ENCODE assay signal across 25 mouse cellular contexts in genomic region chr2:163555417-163555816, GRCm38 (mm10). TPM values are rescaled to one million over a fixed set of nuclear protein-coding genes. Genes with fewer than 3 reads are reported as not detected.
DNase-seq lines count a peak whose midpoint lies in the region; ATAC-seq and TF ChIP-seq lines count a peak whose summit lies in the region.
"Had no signal": no experiment of that assay in that cellular context is flagged by ENCODE, and none has a peak within 500 bp of the region (broad histone marks: within the 10 kb centered on the region; RNA-seq: fewer than 3 reads in every experiment).

No protein-coding gene starts in this region.

- H3K27me3 ChIP-seq in kidney, postnatal 0 days (ENCODE audit: insufficient read depth, low read length), result no peaks in the 10 kb centered on the region
- H3K27me3 ChIP-seq in liver, adult 2 months (ENCODE audit: control insufficient read depth, insufficient read depth, low read length), result no peaks in the 10 kb centered on the region
- no peaks in the 10 kb centered on the region for H3K27me3 ChIP-seq in small intestine, adult 2 months (ENCODE audit: control insufficient read depth, insufficient read depth, low read length)
- H3K27me3 ChIP-seq: hindbrain, embryonic 12.5 days; midbrain, embryonic 15.5 days had no signal

- H3K4me3 ChIP-seq in kidney, postnatal 0 days (replicated peaks; ENCODE audit: low read depth, low read length), result no peak overlapping the region
- H3K4me3 ChIP-seq in liver, adult 2 months (ENCODE audit: insufficient read depth, low read depth, low read length), result no peak overlapping the region
- H3K4me3 ChIP-seq in small intestine, adult 2 months (ENCODE audit: low read depth, low read length), result no peak overlapping the region
- H3K4me3 ChIP-seq: hindbrain, embryonic 12.5 days; limb, embryonic 12.5 days; midbrain, embryonic 15.5 days had no signal

- no peak for TF ChIP-seq CTCF in kidney, postnatal 0 days (IDR thresholded peaks at IDR 0.05; ENCODE audit: low read depth)
- peak; percentile 25; the same call in 1 of the 2 replicates for TF ChIP-seq CTCF in liver, adult 2 months (IDR thresholded peaks at IDR 0.05; ENCODE audit: low read depth, low read length)
- no peak for TF ChIP-seq CTCF in small intestine, adult 2 months (IDR thresholded peaks at IDR 0.05; ENCODE audit: extremely low read depth, insufficient read length, insufficient replicate concordance, low read depth, low read length)

- H3K27ac ChIP-seq in kidney, postnatal 0 days, result peak overlapping the region; percentile 50; the same call in 1 of the 2 replicates
- H3K27ac ChIP-seq in liver, adult 2 months (replicated peaks; ENCODE audit: insufficient read depth, low read depth, low read length), result peak overlapping the region; percentile 85
- H3K27ac ChIP-seq in small intestine, adult 2 months (ENCODE audit: insufficient read depth, low read depth, low read length), result peak overlapping the region; percentile 17
- H3K27ac ChIP-seq: hindbrain, embryonic 12.5 days; limb, embryonic 12.5 days; midbrain, embryonic 15.5 days had no signal

- H3K4me2 ChIP-seq in kidney, postnatal 0 days (ENCODE audit: low read length), result no peak overlapping the region
- H3K4me2 ChIP-seq: hindbrain, embryonic 12.5 days; limb, embryonic 12.5 days; midbrain, embryonic 15.5 days had no signal

- H3K9ac ChIP-seq in kidney, postnatal 0 days (ENCODE audit: low read depth, low read length), result no peak overlapping the region
- peak overlapping the region; percentile 50 for H3K9ac ChIP-seq in liver, adult 2 months (ENCODE audit: low read depth, low read length)
- H3K9ac ChIP-seq: hindbrain, embryonic 12.5 days; limb, embryonic 12.5 days; midbrain, embryonic 15.5 days had no signal

- 58% methylated on average over 13 of the region's 13 CpGs for WGBS in kidney, postnatal 0 days
- WGBS in liver, adult 2 months, result 12% methylated on average over 13 of the region's 13 CpGs
- WGBS in small intestine, adult 2 months, result 26% methylated on average over 13 of the region's 13 CpGs

- H3K4me1 ChIP-seq in kidney, postnatal 0 days (replicated peaks; ENCODE audit: insufficient read depth, low read length), result no peaks in the 10 kb centered on the region; the same call in 1 of the 2 replicates
- H3K4me1 ChIP-seq in liver, adult 2 months (ENCODE audit: control insufficient read depth, insufficient read depth, low read length), result peaks cover 72% of the 10 kb centered on the region
- peaks cover 28% of the 10 kb centered on the region for H3K4me1 ChIP-seq in small intestine, adult 2 months (ENCODE audit: control insufficient read depth, insufficient read depth, insufficient read length, low read length)
- H3K4me1 ChIP-seq: hindbrain, embryonic 12.5 days; limb, embryonic 12.5 days; midbrain, embryonic 15.5 days had no signal

- H3K79me2 ChIP-seq in liver, adult 2 months (ENCODE audit: control insufficient read depth, insufficient read depth, low read length), result no peaks in the 10 kb centered on the region

- H3K9me3 ChIP-seq in kidney, postnatal 0 days (replicated peaks; ENCODE audit: low read length), result no peaks in the 10 kb centered on the region
- H3K9me3 ChIP-seq: G1E; hindbrain, embryonic 12.5 days; limb, embryonic 12.5 days; midbrain, embryonic 15.5 days had no signal

- ATAC-seq in kidney, postnatal 0 days (replicated peaks; ENCODE audit: low FRiP score, low read depth), result peak; percentile 30; the same call in 1 of the 2 replicates
- ATAC-seq: CD4-positive, CD25-positive, alpha-beta regulatory T cell, adult 4 months; midbrain, embryonic 15.5 days had no signal

- TF ChIP-seq POLR2A in liver, adult 2 months (IDR thresholded peaks at IDR 0.05; ENCODE audit: extremely low read depth, insufficient read depth, low read length), result no peak
- no peak for TF ChIP-seq POLR2A in small intestine, adult 2 months (IDR thresholded peaks at IDR 0.05; ENCODE audit: low read depth, low read length)

- DNase-seq in adrenal gland, adult (ENCODE audit: inconsistent age in 2 of 2, low spot score in 1 of 2), result peak; percentile 50 to 82
- no peak for DNase-seq in adrenal gland, postnatal 4 days (ENCODE audit: low spot score in 2 of 2)
- DNase-seq in kidney, postnatal 0 days (ENCODE audit: low spot score), result no peak
- DNase-seq in kidney, adult 11 months, result no peak
- DNase-seq in liver, adult 2 months (ENCODE audit: extremely low read depth, low read depth, low spot score), result peak; percentile 85
- no peak for DNase-seq in urinary bladder, postnatal 4 days (ENCODE audit: low spot score in 2 of 2)
- DNase-seq in adipocyte (ENCODE audit: low spot score), result no peak
- DNase-seq: cerebellum, adult 9-11 months; gastrocnemius, postnatal 10 days; kidney, postnatal 10 days; lung, postnatal 10 days; spleen, adult 18-20 months had no signal

- no peaks in the 10 kb centered on the region for H3K36me3 ChIP-seq in kidney, postnatal 0 days (ENCODE audit: insufficient read depth, low read length)
- peaks cover 62% of the 10 kb centered on the region for H3K36me3 ChIP-seq in liver, adult 2 months (ENCODE audit: control insufficient read depth, insufficient read depth, low read length)
- peaks cover 87% of the 10 kb centered on the region for H3K36me3 ChIP-seq in small intestine, adult 2 months (ENCODE audit: control insufficient read depth, insufficient read depth, low read length)
- H3K36me3 ChIP-seq: G1E; hindbrain, embryonic 12.5 days; limb, embryonic 12.5 days; midbrain, embryonic 15.5 days had no signal

RNA-seq across cellular contexts. Expression of gene Ttpal, which starts 46.7 kb away (rescaled TPM):
- total RNA-seq in adrenal gland, postnatal 4 days (2021), result 10 to 100 TPM; 27.9 to 30.5 TPM
- polyA plus RNA-seq in kidney, postnatal 0 days (2015; fragmentation: Nextera tagmentation; extraction: Ambion mirVana), result 18.1 and 19.7 TPM in 2 replicates
- 9.3 and 9.7 TPM in 2 replicates for total RNA-seq in liver, adult 2 months (2014; rRNA removed)
- 8.1 and 12.4 TPM in 2 replicates for polyA plus RNA-seq in liver, adult 2 months (2012; rRNA removed)
- polyA plus RNA-seq in small intestine, adult 2 months (2012; rRNA removed), result 8.3 and 16.0 TPM in 2 replicates

RNA-seq across cellular contexts. Expression of gene Hnf4a, which starts 48.8 kb away (rescaled TPM):
- total RNA-seq in adrenal gland, postnatal 4 days (2021), result 10 to 100 TPM; 14.7 to 18.9 TPM
- polyA plus RNA-seq in kidney, postnatal 0 days (2015; fragmentation: Nextera tagmentation; extraction: Ambion mirVana), result 21.6 and 24.3 TPM in 2 replicates
- total RNA-seq in liver, adult 2 months (2014; rRNA removed), result 164 and 213 TPM in 2 replicates
- 260 and 313 TPM in 2 replicates for polyA plus RNA-seq in liver, adult 2 months (2012; rRNA removed)
- polyA plus RNA-seq in small intestine, adult 2 months (2012; rRNA removed), result 179 and 397 TPM in 2 replicates
- total RNA-seq: heart, adult 8-10 months; layer of hippocampus, adult 8-10 months; left cerebral cortex, adult 8-10 months; megakaryocyte, adult 5-6 weeks; neutrophil, adult 5-6 weeks had no signal
- polyA plus RNA-seq: CD4-positive, CD25-positive, alpha-beta regulatory T cell, adult 4 months; embryonic facial prominence, embryonic 14.5 days; heart, postnatal 0 days; hindbrain, embryonic 12.5 days; limb, embryonic 12.5 days; midbrain, embryonic 15.5 days had no signal

Comparison
In these comparisons a context has a peak if more than half of its experiments do, and no peak if none do; other contexts are left out.
1. DNase-seq: peak in adrenal gland, adult (2 of 2) and liver, adult 2 months (single experiment); none in adrenal gland, postnatal 4 days (0 of 2), kidney, postnatal 0 days (single experiment), kidney, adult 11 months (single experiment), urinary bladder, postnatal 4 days (0 of 2) and adipocyte (single experiment).
2. H3K27ac ChIP-seq: peak in every context shown above with its lines; median percentile 85 in liver, adult 2 months; 50 in kidney, postnatal 0 days; 17 in small intestine, adult 2 months.